Mouse (Mus musculus): Measurements from ENCODE around the gene BC051142.

The BC051142 gene

GRCm38 (mm10) chr17:34507591-34507990 is 109.0 kb downstream of the BC051142 start:
- DNase-seq (ENCODE audit: low read depth, low spot score) = no peak
